Mouse (Mus musculus) kidney, adult 2 months (tissue): Measurements from ENCODE around the gene Pdk2. TPM values are rescaled to one million over a fixed set of nuclear protein-coding genes. Genes with fewer than 3 reads are reported as not detected.
A peak's percentile ranks its signal among the peaks of the same experiment; 100 is the strongest.

Experiments used
- DNase-seq: peaks from one replicate; pipeline ENCODE4 v3.0.0; 2021
- H3K27ac ChIP-seq: fragments of 200-500 bp; 2 replicates; pipeline ENCODE4 v1.5.1; 2012; ENCODE audit warnings: low read depth, low read length, control low read depth, inconsistent platforms; ENCODE audit not compliant: insufficient read depth
- H3K27me3 ChIP-seq: fragments of 200-500 bp; replicated peaks from 2 replicates; pipeline ENCODE4 v1.6.1; 2012; ENCODE audit warnings: mild to moderate bottlenecking, moderate library complexity, low read length, inconsistent platforms; ENCODE audit not compliant: control insufficient read depth, insufficient read depth
- H3K36me3 ChIP-seq: fragments of 200-500 bp; 2 replicates; pipeline ENCODE4 v1.6.1; 2012; ENCODE audit warnings: mild to moderate bottlenecking, moderate library complexity, low read length, inconsistent platforms; ENCODE audit not compliant: control insufficient read depth, insufficient read depth
- H3K4me1 ChIP-seq: fragments of 200-500 bp; 2 replicates; pipeline ENCODE4 v1.6.1; 2011; ENCODE audit warnings: low read length; ENCODE audit not compliant: control insufficient read depth, insufficient read depth
- H3K4me3 ChIP-seq: fragments of 200-500 bp; 2 replicates; pipeline ENCODE4 v1.5.1; 2011; ENCODE audit warnings: mild to moderate bottlenecking, low read depth, low read length, control low read depth; ENCODE audit not compliant: insufficient read depth
- CTCF ChIP-seq: fragments of 200-500 bp; conservative IDR thresholded peaks from 2 replicates; pipeline ENCODE4 v1.5.1; 2011; ENCODE audit warnings: low read depth, mild to moderate bottlenecking, control low read depth, low read length, moderate library complexity, mixed read lengths; ENCODE audit not compliant: insufficient read depth, insufficient read length
- POLR2A ChIP-seq: fragments of 200-500 bp; IDR thresholded peaks from one replicate; pipeline ENCODE4 v1.6.1; 2011; ENCODE audit warnings: low read depth, low read length, control low read depth
- WGBS: fragments of 180-500 bp; shearing (Covaris S2); methylation state at CpG from one replicate; pipeline ENCODE4 v1.1.7; 2018; 5-methylcytosine and 5-hydroxymethylcytosine counted together
- polyA plus RNA-seq: library from polyadenylated mRNA; depleted of rRNA; stranded (reverse); fragments of >200 nt; gene quantifications from 2 replicates; pipeline ENCODE4 v1.2.3, GENCODE M21; 2012

Pdk2 gene
- polyA plus RNA-seq, 1 experiment: 469 TPM

- H3K4me3 ChIP-seq: peak overlapping the region; percentile 84
- no peaks in the 10 kb centered on the region for H3K27me3 ChIP-seq
- DNase-seq: peak; percentile 76
- TF ChIP-seq CTCF (peak; percentile 60), POLR2A (no peak)
- H3K36me3 ChIP-seq: no peaks in the 10 kb centered on the region
- H3K4me1 ChIP-seq: peaks cover 32% of the 10 kb centered on the region
- H3K27ac ChIP-seq: peak overlapping the region; percentile 94
- under 1% methylated on average over 42 of the region's 42 CpGs for WGBS
These were observed 34.9 kb upstream of the Pdk2 start for GRCm38 (mm10) chr11:95076041-95076535.

GRCm38 (mm10) chr11:95075197-95076040, 34.3 kb upstream of the Pdk2 start:
- peak overlapping the region; percentile 94 for H3K27ac ChIP-seq
- no peaks in the 10 kb centered on the region for H3K36me3 ChIP-seq
- H3K4me3 ChIP-seq: peak overlapping the region; percentile 84
- H3K4me1 ChIP-seq: peaks cover 32% of the 10 kb centered on the region
- TF ChIP-seq CTCF (no peak), POLR2A (no peak)
- DNase-seq: peak; percentile 40
- no peaks in the 10 kb centered on the region for H3K27me3 ChIP-seq
- WGBS: 5% methylated on average over 19 of the region's 19 CpGs

- H3K4me3 ChIP-seq: peak overlapping the region; percentile 84
- DNase-seq: peak; percentile 67
- TF ChIP-seq CTCF: no peak
- 38% methylated on average over 4 of the region's 4 CpGs for WGBS
- H3K27me3 ChIP-seq: no peaks in the 10 kb centered on the region
- no peaks in the 10 kb centered on the region for H3K36me3 ChIP-seq
- peaks cover 30% of the 10 kb centered on the region for H3K4me1 ChIP-seq
- peak overlapping the region; percentile 36 for H3K27ac ChIP-seq
These were observed 33.5 kb upstream of the Pdk2 start for GRCm38 (mm10) chr11:95074694-95075093.

GRCm38 (mm10) chr11:95073835-95074234, 32.7 kb upstream of the Pdk2 start:
- no peak for DNase-seq
- Histone ChIP-seq H3K27me3 (no peaks in the 10 kb centered on the region), H3K4me3 (no peak overlapping the region; the same call in 1 of the 2 replicates), H3K27ac (no peak overlapping the region), H3K4me1 (peaks cover 24% of the 10 kb centered on the region), H3K36me3 (no peaks in the 10 kb centered on the region)
- TF ChIP-seq CTCF (no peak), POLR2A (no peak)
- WGBS: 92% methylated on average over 4 of the region's 4 CpGs

GRCm38 (mm10) chr11:95072804-95073203, 31.6 kb upstream of the Pdk2 start:
- Histone ChIP-seq H3K36me3 (no peaks in the 10 kb centered on the region), H3K4me3 (no peak overlapping the region), H3K4me1 (peaks cover 17% of the 10 kb centered on the region), H3K27ac (no peak overlapping the region), H3K27me3 (no peaks in the 10 kb centered on the region)
- TF ChIP-seq CTCF (no peak), POLR2A (no peak)
- peak; percentile 71 for DNase-seq
- 43% methylated on average over 5 of the region's 5 CpGs for WGBS

- no peaks in the 10 kb centered on the region for H3K27me3 ChIP-seq
- H3K4me3 ChIP-seq: no peak overlapping the region
- DNase-seq: no peak
- no peak for TF ChIP-seq POLR2A
- TF ChIP-seq CTCF: no peak
- WGBS: 83% methylated on average over 8 of the region's 8 CpGs
- H3K36me3 ChIP-seq: no peaks in the 10 kb centered on the region
- H3K4me1 ChIP-seq: peaks cover 16% of the 10 kb centered on the region
- H3K27ac ChIP-seq: no peak overlapping the region
These were observed 31.0 kb upstream of the Pdk2 start for GRCm38 (mm10) chr11:95072136-95072535.

GRCm38 (mm10) chr11:95071266-95071665, 30.1 kb upstream of the Pdk2 start:
- TF ChIP-seq POLR2A: no peak
- TF ChIP-seq CTCF: no peak
- Histone ChIP-seq H3K4me3 (no peak overlapping the region), H3K4me1 (peaks cover 16% of the 10 kb centered on the region), H3K27ac (no peak overlapping the region), H3K36me3 (no peaks in the 10 kb centered on the region), H3K27me3 (no peaks in the 10 kb centered on the region)
- WGBS: 23% methylated on average over 7 of the region's 7 CpGs
- peak; percentile 37 for DNase-seq
